Mouse (Mus musculus) thymus, postnatal 14 days (tissue): ENCODE measurements around the gene Nxpe3.
A peak's percentile ranks its signal among the peaks of the same experiment; 100 is the strongest.

Experiments used
- DNase-seq: peaks from one replicate; pipeline ENCODE4 v3.0.0; 2021

Nxpe3 gene

GRCm38 (mm10) chr16:55835798-55836197 lies 59.3 kb downstream of the Nxpe3 start:
- DNase-seq, result no peak

GRCm38 (mm10) chr16:55832617-55833016 lies 62.5 kb downstream of the Nxpe3 start:
- no peak for DNase-seq

DNA sequence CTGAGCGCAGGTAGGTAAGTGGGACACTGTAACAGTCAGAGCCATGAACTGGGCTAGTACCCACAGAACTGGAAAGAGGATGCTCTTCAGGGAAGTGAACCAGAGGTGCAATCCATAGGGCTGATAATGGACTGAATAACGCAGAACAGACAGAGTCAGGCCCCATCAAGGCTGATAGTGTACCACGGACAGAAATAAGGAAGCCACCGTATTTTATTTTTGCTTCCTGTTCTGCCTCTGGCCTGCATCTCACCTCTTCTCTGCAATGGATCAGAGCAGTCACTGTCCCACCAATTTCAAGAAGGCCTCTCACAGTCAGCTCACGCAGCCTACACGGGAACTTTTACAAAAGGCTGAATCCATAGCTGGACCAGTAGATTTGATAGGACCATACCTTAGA lies 63.0 kb downstream of the Nxpe3 start:
- DNase-seq, result no peak

- no peak for DNase-seq
Observed at GRCm38 (mm10) chr16:55831451-55831850, 63.6 kb downstream of the Nxpe3 start.

- no peak for DNase-seq
Observed at GRCm38 (mm10) chr16:55823398-55824155, 71.5 kb downstream of the Nxpe3 start.

GRCm38 (mm10) chr16:55822741-55823397 lies 72.2 kb downstream of the Nxpe3 start:
- no peak for DNase-seq

GRCm38 (mm10) chr16:55821997-55822740 lies 72.9 kb downstream of the Nxpe3 start:
- peak; percentile 92 for DNase-seq

DNA sequence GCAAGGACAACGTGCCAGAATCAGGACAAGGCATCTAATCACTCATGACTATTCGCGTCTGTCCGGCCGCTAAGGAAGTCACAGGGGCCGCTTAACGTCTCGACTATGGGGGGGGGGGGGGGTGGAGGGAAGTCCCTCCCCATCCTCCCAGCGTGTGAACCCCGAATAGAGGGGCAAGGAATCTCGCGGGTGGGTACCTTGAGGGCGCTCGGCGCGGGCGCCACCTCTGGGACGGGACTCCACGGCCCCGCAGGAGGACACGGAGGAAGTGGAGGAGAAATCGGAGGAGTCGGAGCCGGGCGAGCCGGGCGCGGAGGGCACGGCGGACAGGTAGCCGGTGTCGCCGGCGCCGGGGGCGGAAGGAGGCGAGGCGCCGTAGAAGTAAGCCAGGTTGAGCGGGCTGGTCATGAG lies 73.5 kb downstream of the Nxpe3 start:
- DNase-seq, result peak; percentile 68

GRCm38 (mm10) chr16:55820916-55821570 lies 74.0 kb downstream of the Nxpe3 start:
- peak; percentile 51 for DNase-seq

DNA sequence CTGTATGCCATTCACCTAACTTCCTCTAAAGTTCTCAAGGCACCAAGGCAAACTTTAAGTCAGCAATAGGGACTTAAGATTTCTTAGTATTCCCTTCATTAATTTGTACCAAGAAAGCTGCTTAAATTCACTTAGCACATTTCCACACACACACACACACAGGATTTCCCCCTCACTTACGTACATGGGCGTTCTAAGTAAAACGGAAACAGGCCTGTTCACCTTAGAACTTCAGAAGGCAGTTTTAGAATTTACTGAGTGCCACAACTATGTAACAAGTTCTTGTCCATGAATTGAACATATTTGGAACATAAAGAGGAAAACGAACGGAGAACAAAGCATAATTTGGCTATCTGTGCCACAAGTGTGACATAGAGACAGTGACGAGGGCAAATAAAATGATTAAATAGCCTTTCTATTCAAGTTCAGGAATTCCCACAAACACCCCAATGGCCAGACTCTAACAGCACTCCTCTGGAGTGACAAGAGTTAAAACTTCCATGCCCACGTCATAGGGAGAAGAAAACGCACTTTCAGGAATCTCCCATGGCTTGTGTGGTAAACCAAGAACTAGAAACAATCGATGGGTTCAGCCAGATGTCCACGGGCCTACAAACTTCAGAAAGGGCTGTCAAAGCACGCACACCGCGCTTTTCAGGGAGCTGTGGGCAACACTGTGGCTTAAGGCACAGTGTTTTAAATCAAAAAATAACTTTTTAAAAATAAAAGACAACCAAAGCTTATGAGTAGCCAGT lies 74.7 kb downstream of the Nxpe3 start:
- peak; percentile 42 for DNase-seq

DNA sequence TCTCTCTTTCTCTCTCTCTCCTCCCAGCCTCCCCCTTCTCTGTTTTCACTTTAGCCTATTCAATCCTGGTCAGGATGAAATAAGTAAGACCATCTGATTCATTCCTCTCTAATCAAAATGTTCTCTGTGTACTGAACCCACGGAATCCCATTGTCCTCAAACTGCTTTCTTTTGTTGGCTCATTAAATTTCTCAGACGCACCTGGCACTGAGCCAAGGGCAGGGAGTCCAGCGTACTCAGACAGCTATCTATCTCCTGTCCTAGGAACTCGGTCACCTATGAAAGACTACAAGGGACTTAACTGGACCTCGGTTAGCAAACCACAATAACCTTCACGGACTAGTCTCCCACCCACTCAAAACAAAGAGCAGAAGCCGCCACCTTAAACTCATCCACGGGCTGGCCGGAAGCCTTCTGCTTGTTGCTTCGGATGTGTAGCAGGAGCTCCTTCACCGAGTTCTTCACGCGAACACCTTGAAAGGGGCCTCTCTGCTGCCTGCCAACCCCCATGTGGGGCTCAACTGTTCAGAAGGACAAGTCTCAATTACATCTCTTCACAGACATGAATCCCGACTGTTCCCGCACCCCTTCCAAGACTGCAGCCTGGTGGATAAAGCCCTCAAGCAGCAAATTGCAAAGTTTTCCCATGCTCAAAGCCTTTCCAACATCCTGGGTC lies 75.8 kb downstream of the Nxpe3 start:
- peak; percentile 40 for DNase-seq

GRCm38 (mm10) chr16:55817717-55818515 lies 77.2 kb downstream of the Nxpe3 start:
- DNase-seq, result no peak

GRCm38 (mm10) chr16:55816202-55816941 lies 78.7 kb downstream of the Nxpe3 start:
- no peak for DNase-seq

- no peak for DNase-seq
Observed at GRCm38 (mm10) chr16:55815466-55815865, 79.6 kb downstream of the Nxpe3 start.

DNA sequence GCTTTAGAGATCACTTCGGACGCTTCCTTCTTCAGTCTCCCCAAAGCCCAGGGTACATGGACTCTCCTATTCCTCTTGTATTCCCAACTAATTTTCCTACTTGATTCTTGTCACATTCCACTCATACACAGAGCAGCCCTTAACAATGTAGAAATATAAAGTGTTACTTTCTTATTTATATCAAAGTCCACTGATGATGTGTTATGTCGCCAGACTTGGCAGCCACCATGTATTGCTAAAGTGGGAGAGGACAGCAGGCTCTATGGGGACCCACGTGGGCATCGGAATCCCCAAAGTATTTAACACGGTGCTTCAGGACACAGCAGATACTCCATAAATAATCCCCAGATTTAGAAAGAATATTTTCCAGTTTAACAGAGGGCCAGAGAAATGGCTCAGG lies 80.4 kb downstream of the Nxpe3 start:
- DNase-seq, result no peak

GRCm38 (mm10) chr16:55813916-55814315 lies 81.2 kb downstream of the Nxpe3 start:
- no peak for DNase-seq

- DNase-seq, result no peak
Observed at GRCm38 (mm10) chr16:55811792-55812191, 83.3 kb downstream of the Nxpe3 start.

DNA sequence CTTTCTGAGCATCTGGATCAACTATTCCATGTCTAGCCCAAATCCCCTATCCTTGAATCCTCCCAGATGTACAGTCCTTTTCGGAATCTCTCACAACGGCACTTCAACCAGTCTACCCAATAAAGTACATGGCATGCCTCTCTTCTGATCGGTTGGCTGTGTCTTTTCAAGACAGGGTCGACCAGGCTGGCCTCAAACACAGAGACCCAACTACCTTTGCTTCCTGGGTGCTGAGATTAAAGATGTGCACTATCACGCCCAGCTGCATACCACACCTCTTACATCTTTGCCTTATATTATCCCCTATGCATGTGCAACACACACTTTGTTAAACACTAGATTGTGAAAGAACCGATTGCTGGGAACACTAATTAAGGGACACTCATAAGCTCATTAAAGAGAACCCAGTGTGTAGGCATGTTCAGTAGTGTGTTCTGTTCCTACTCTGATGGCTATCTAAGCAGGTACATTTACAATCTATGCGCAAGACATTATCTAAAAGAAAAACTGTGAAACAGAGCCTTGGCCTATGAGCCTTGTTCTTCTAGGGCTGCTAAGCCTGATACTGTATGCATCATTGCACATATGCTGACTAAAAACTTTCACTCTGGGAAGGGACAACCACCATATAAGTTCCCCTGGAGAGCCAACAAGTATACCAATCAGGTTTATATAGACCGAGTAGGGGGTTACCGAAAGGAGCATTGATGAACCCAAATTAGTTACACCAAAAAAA lies 85.1 kb downstream of the Nxpe3 start:
- DNase-seq, result no peak

DNA sequence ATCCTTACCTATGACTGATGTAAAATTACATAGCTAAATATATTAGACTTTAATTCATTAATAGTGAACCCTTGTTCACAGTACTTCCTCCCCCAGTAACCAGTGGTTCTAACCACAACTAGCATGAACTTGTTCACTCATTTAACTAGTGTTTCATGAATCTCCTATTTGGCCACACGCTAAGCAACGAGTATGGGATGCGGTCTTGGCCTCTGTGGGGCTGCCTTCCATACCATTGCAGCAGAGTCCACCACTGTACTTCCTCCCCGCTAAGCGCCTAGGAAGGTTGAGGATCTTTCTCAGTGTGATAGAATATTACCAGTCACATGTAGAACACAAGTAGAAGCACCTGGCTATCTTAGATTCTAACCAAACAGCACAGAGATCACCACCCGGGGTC lies 85.7 kb downstream of the Nxpe3 start:
- no peak for DNase-seq
